Mouse (Mus musculus) kidney, adult 2 months (tissue): ENCODE data around the gene Tox2.

Experiments
- CTCF ChIP-seq: fragments of 200-500 bp; conservative IDR thresholded peaks from 2 replicates; pipeline ENCODE4 v1.5.1; 2011; ENCODE audit warnings: low read depth, mild to moderate bottlenecking, control low read depth, low read length, moderate library complexity, mixed read lengths; ENCODE audit not compliant: insufficient read depth, insufficient read length
- POLR2A ChIP-seq: fragments of 200-500 bp; IDR thresholded peaks from one replicate; pipeline ENCODE4 v1.6.1; 2011; ENCODE audit warnings: low read depth, low read length, control low read depth

GRCm38 (mm10) chr2:163362940-163363921, 160.3 kb downstream of the Tox2 start:
- TF ChIP-seq CTCF, result no peak
- TF ChIP-seq POLR2A, result no peak
